Mouse (Mus musculus) stomach, embryonic 14.5 days (tissue): ENCODE measurements at regions not wholly inside any gene's neighbourhood (a gene's known extent, or its start where the extent isn't known, plus 50 kb on each side); places are given as distances from the start of the nearest gene placed in this dataset.

Source experiments
- ATAC-seq: fragments of 200-750 bp; cut with Nextera tagmentation; 2 replicates; pipeline ENCODE4 v1.8.0; 2017; ENCODE audit warnings: low read depth, moderate TSS enrichment; ENCODE audit not compliant: insufficient number of reproducible peaks, insufficient read depth, low FRiP score
- H3K27ac ChIP-seq: fragments of 300-500 bp; sonication (generic); 2 replicates; pipeline ENCODE4 v1.5.1; 2014; ENCODE audit warnings: mild to moderate bottlenecking, low read length, moderate library complexity, mixed read lengths
- H3K27me3 ChIP-seq: fragments of 300-500 bp; sonication (generic); 2 replicates; pipeline ENCODE4 v1.6.1; 2014; ENCODE audit warnings: low read length, control low read depth, mixed read lengths; ENCODE audit not compliant: control insufficient read depth, insufficient read depth
- H3K36me3 ChIP-seq: fragments of 300-500 bp; sonication (generic); 2 replicates; pipeline ENCODE4 v1.6.1; 2014; ENCODE audit warnings: mild to moderate bottlenecking, control low read depth, low read length, moderate library complexity, mixed read lengths; ENCODE audit not compliant: control insufficient read depth, insufficient read depth
- H3K4me1 ChIP-seq: fragments of 300-500 bp; sonication (generic); 2 replicates; pipeline ENCODE4 v1.6.1; 2014; ENCODE audit warnings: low read length, control low read depth, mixed read lengths; ENCODE audit not compliant: control insufficient read depth, insufficient read depth
- H3K4me2 ChIP-seq: fragments of 300-500 bp; sonication (generic); replicated peaks from 2 replicates; pipeline ENCODE4 v1.6.1; 2014; ENCODE audit warnings: low read depth, low read length, control low read depth
- H3K4me3 ChIP-seq: fragments of 300-500 bp; sonication (generic); 2 replicates; pipeline ENCODE4 v1.5.1; 2014; ENCODE audit warnings: low read depth, low read length, control low read depth
- H3K9ac ChIP-seq: fragments of 300-500 bp; sonication (generic); replicated peaks from 2 replicates; pipeline ENCODE4 v1.6.1; 2014; ENCODE audit warnings: low read depth, mild to moderate bottlenecking, control low read depth, low read length, moderate library complexity, mixed read lengths
- H3K9me3 ChIP-seq: fragments of 300-500 bp; sonication (generic); 2 replicates; pipeline ENCODE4 v1.6.1; 2016; ENCODE audit warnings: low read depth, low read length, control low read depth; ENCODE audit not compliant: control insufficient read depth
- WGBS: fragments of 180-500 bp; shearing (Covaris S2); extraction: QIAGEN DNeasy Blood & Tissue Kit; methylation state at CpG from one replicate; pipeline ENCODE4 v1.1.7; 2014; 5-methylcytosine and 5-hydroxymethylcytosine counted together

- Histone ChIP-seq H3K27ac (no peak overlapping the region), H3K36me3 (no peaks in the 10 kb centered on the region), H3K27me3 (no peaks in the 10 kb centered on the region), H3K9ac (no peak overlapping the region), H3K4me3 (no peak overlapping the region), H3K4me2 (no peak overlapping the region), H3K9me3 (no peaks in the 10 kb centered on the region), H3K4me1 (no peaks in the 10 kb centered on the region)
- 16% methylated on average over 9 of the region's 9 CpGs for WGBS
- no peak for ATAC-seq
Observed at GRCm38 (mm10) chr12:107328986-107329385, 159.4 kb upstream of the 3110018I06Rik start.

DNA sequence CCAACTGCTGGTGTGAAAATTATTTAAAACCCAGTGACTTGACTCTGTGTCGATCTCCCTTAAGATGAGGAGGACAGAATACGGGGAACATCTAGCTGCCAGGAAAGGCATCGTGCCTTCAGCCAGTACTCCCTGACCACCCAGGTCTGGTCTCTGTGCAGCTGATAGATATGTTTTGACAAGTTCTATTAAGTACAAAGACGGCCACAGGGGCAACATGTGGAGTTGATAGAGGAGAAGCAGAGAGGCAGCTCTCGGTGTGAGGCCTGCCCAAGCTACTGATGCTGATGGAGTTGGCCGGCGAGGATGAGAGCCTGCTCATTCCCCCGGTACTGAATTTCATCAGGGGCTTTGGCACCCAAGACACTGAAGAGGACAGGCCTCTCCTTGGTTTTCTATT, 154.1 kb upstream of the 3110018I06Rik start:
- H3K4me2 ChIP-seq, result no peak overlapping the region
- WGBS, result 79% methylated on average over 8 of the region's 8 CpGs
- no peaks in the 10 kb centered on the region for H3K27me3 ChIP-seq
- no peak overlapping the region for H3K27ac ChIP-seq
- no peaks in the 10 kb centered on the region for H3K36me3 ChIP-seq
- no peaks in the 10 kb centered on the region for H3K9me3 ChIP-seq
- H3K9ac ChIP-seq, result no peak overlapping the region
- no peak overlapping the region for H3K4me3 ChIP-seq
- no peaks in the 10 kb centered on the region for H3K4me1 ChIP-seq
- no peak for ATAC-seq

DNA sequence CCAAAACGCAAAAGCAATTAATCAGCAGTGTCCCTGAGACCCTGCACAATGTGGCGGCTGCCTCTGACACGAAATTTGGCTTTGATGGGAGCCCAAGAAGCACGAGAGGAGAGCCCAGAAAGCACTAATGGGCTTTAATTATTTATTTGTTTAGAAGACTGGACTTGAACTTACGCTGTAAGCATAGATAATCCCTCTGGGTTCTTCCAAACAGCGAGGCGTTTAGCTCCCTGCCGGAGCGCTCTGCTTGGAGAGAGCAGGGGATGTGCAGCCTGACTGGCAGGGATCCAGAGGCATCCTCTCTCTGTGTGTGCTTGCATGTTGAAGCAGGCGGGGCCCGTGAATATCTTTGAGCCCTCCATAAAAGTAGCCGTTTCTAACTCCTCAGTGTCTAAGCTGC, 153.3 kb upstream of the 3110018I06Rik start:
- no peaks in the 10 kb centered on the region for H3K27me3 ChIP-seq
- H3K4me2 ChIP-seq, result no peak overlapping the region
- H3K4me3 ChIP-seq, result no peak overlapping the region
- H3K36me3 ChIP-seq, result no peaks in the 10 kb centered on the region
- H3K4me1 ChIP-seq, result no peaks in the 10 kb centered on the region
- no peak overlapping the region for H3K27ac ChIP-seq
- H3K9me3 ChIP-seq, result no peaks in the 10 kb centered on the region
- H3K9ac ChIP-seq, result no peak overlapping the region
- WGBS, result 49% methylated on average over 12 of the region's 12 CpGs
- no peak for ATAC-seq

DNA sequence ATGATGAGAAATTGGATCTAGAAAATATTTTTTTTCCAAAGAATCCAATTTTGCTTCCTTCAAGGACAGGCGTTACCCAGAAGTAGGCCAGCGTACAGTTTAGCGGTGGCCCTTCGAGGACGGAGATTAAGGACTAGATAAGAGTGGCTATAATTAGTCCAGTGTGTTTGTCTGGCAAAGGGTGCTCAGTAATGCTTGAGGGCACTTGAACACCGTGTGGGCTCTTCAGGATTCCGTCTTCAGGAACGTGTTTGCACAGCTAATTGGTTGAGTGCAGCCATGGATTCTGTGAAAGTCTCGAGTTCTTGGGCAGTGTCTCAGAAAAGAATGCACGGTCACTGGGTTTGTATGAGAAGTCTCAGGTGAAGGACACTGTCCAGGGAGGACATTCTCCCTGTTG, 149.7 kb upstream of the 3110018I06Rik start:
- Histone ChIP-seq H3K9me3 (no peaks in the 10 kb centered on the region), H3K27ac (no peak overlapping the region), H3K4me1 (no peaks in the 10 kb centered on the region), H3K4me3 (no peak overlapping the region), H3K27me3 (no peaks in the 10 kb centered on the region), H3K9ac (no peak overlapping the region), H3K4me2 (no peak overlapping the region), H3K36me3 (no peaks in the 10 kb centered on the region)
- 70% methylated on average over 10 of the region's 10 CpGs for WGBS
- ATAC-seq, result no peak

DNA sequence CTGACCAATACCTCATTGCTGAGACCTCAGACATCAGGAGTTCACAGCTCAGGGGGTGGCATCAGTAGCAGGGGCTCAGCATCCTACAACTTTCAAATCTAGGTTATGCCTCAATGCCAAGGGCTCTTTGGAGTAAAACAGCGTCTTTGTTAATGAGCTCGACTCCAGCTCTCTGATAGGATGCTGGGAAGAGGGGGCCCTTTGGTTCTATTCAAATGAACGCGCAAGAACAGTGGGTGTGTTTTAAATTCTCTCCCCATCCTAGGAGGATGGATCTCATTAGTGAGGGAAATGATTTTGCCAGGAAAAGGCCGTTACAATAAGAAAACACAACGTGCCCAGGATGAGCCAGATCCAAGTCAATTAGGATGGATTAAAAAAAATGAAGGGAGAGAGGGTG, 132.2 kb upstream of the 3110018I06Rik start:
- Histone ChIP-seq H3K4me2 (no peak overlapping the region), H3K9me3 (no peaks in the 10 kb centered on the region), H3K27me3 (no peaks in the 10 kb centered on the region), H3K4me3 (no peak overlapping the region), H3K36me3 (no peaks in the 10 kb centered on the region), H3K27ac (no peak overlapping the region), H3K9ac (no peak overlapping the region), H3K4me1 (no peaks in the 10 kb centered on the region)
- 75% methylated on average over 6 of the region's 6 CpGs for WGBS
- ATAC-seq, result no peak

GRCm38 (mm10) chr12:107356974-107357373, 131.5 kb upstream of the 3110018I06Rik start:
- 88% methylated on average over 7 of the region's 7 CpGs for WGBS
- Histone ChIP-seq H3K36me3 (no peaks in the 10 kb centered on the region), H3K4me3 (no peak overlapping the region), H3K9me3 (no peaks in the 10 kb centered on the region), H3K4me2 (no peak overlapping the region), H3K27me3 (no peaks in the 10 kb centered on the region), H3K9ac (no peak overlapping the region), H3K4me1 (no peaks in the 10 kb centered on the region), H3K27ac (no peak overlapping the region)
- ATAC-seq, result no peak

DNA sequence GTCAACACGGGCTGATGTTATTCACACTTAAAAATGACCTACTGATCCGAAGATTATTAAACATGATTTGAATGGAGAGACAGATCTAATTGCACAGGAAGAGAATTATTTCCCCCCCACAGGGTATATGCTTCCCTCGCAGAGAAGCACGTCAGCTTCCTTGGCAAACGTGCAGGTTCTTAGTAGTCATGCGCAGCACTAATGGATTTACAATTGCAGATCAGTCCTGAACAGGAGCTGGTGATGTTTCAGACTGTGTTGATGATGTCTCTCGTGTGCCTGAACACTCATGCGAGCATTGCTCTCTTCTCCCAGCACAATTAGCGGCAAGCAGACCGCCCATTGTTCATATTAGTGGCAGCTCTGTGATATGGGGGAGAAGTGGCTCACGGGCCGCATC, 127.9 kb upstream of the 3110018I06Rik start:
- ATAC-seq, result no peak
- H3K36me3 ChIP-seq, result no peaks in the 10 kb centered on the region
- 75% methylated on average over 12 of the region's 12 CpGs for WGBS
- H3K9ac ChIP-seq, result no peak overlapping the region
- H3K4me3 ChIP-seq, result no peak overlapping the region
- no peak overlapping the region for H3K27ac ChIP-seq
- H3K27me3 ChIP-seq, result no peaks in the 10 kb centered on the region
- H3K9me3 ChIP-seq, result no peaks in the 10 kb centered on the region
- H3K4me2 ChIP-seq, result no peak overlapping the region
- H3K4me1 ChIP-seq, result no peaks in the 10 kb centered on the region

GRCm38 (mm10) chr12:107361606-107362005, 126.8 kb upstream of the 3110018I06Rik start:
- Histone ChIP-seq H3K4me1 (no peaks in the 10 kb centered on the region), H3K9me3 (no peaks in the 10 kb centered on the region), H3K27me3 (no peaks in the 10 kb centered on the region), H3K4me2 (no peak overlapping the region), H3K36me3 (no peaks in the 10 kb centered on the region), H3K9ac (no peak overlapping the region), H3K4me3 (no peak overlapping the region), H3K27ac (no peak overlapping the region)
- no peak for ATAC-seq
- WGBS, result 91% methylated on average over 7 of the region's 7 CpGs

DNA sequence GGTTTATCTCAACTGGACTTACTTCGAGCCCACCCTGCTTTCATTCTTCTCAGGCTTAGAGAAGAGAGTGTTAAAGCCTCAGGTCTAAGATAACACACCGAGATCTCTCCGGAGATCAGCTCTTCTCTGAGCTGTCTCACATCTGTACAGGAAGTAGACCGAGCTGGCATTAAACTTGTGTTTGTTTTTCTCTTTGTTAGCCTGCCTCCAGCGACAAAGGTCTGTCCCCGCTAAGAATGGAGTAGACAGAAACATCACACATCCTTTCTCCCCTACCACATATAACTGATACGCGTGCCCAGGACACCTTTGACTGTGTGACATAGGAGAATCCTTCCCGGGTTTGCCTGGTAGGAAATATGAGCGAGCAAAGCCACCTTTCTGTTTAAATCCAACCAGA, 126.3 kb upstream of the 3110018I06Rik start:
- Histone ChIP-seq H3K9me3 (no peaks in the 10 kb centered on the region), H3K4me2 (no peak overlapping the region), H3K4me3 (no peak overlapping the region), H3K27ac (no peak overlapping the region), H3K9ac (no peak overlapping the region), H3K27me3 (no peaks in the 10 kb centered on the region), H3K4me1 (no peaks in the 10 kb centered on the region), H3K36me3 (no peaks in the 10 kb centered on the region)
- WGBS, result 78% methylated on average over 10 of the region's 10 CpGs
- ATAC-seq, result no peak
